Mouse (Mus musculus) urinary bladder, postnatal 25 days (tissue): ENCODE results near the gene Armt1.

Experiments used
- DNase-seq: peaks from one replicate; pipeline ENCODE4 v3.0.0; 2022; ENCODE audit warnings: low spot score

Gene Armt1

DNA sequence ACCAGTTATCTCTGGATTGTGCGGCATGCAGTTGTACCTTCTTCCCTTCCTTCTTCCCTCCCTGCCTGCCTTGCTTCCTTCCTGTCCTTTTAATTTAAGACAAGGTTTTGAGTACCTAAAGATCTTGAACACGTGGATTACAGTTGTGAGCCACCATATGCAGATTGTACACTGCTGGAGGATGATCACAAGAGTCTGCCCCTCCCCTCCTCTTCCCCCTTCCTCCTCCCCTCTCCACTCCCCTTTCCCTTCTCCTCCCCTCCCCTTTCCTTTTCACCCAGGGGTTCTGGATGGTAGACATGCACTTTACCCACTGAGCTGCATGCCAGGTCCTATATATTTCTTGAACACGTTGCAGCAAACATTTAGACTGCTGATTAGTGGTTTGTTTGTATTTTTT lies 3.1 kb downstream of the Armt1 start:
- no peak for DNase-seq

DNA sequence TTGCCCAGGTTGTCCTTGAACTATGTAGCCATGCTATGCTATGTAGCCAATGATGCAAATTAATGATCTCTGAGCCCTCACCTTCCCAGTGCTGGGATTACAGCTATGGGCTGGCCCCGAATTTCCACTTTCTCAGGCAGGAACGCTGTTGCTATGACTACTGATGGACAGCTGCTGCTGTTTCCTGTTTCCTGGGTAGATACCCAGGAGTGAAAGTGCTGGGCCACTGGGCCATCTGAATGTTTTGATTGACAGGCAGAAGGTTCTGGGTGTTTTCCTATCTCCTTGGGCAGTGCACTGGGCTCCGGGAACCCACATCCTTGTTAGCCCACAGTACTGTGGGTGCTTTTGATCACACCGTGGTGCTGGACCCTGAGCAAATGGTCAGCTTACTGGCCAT lies 24.1 kb downstream of the Armt1 start:
- no peak for DNase-seq

DNA sequence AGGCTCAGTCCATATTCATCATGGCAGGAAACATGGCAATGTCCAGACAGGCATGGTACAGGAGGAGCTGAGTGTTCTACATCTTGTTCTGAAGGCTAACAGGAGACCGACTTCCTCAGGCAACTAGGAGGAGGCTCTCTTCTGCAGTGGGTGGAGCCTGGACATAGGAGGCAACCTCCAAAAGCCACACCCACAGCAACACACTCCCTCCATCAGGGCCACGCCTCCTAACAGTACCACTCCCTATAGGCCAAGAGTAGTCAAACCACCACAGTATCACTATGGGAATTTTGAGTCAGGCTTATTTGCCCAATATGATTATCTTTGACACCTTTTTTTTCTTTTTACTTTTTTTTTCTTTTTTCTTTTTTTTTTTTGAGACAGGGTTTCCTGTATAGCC lies 27.9 kb downstream of the Armt1 start:
- DNase-seq: no peak

DNA sequence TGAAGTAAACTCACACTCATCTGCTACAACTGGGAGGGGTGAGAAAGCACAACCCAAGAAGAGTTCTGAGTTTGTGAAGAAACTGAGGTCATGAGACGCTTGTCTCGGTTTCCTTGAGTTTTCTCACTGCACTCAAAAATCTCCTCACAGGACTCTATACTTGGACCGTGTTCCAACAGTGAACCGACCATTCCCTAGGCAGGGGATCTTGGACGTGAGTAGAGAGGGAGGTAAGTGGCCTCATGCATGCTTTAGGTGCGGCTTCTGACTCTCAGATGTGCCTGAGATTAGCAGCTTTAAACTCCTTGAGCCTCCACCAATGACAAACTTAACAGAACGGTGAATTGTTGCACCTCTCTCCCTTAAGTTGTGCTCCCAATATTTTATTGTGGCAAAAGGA lies 33.5 kb downstream of the Armt1 start:
- DNase-seq: no peak

DNA sequence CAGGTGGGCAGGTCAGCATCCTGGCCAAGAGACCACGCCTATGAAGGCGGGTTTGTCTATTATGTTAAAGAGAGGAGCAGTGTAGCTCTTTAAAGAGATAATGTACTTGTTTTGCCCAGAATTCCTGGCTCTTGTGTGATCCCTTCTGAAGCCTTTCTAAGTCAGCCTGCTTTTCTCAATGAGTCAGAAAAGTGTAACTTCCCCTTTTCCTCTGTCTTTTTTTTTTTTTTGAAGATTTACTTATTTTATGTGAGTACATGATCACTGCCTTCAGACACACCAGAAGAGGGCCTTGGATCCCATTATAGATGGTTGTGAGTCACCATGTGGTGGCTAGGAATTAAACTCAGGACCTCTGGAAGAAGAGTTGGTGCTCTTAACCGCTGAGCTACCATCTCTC lies 37.1 kb downstream of the Armt1 start:
- no peak for DNase-seq

DNA sequence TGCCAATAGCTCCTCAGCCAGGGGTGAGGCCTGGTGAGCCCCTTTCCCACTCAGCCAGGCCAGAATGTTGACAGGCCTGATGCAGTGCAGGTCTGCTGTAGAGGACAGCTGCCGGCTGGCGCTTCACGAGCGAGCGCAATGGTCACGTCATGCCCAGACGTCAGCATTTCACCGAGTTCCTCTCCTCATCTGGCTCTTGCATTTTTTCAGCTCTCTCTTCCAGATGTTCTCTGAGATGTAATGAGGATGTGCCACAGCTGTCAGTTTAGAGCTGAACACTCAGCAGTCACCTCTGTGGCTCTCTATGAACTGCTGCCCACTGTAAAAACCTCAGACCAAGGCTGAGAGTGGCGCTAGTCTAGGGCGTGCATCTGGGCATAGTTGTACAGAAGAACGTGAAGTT lies 41.3 kb downstream of the Armt1 start:
- DNase-seq: no peak

DNA sequence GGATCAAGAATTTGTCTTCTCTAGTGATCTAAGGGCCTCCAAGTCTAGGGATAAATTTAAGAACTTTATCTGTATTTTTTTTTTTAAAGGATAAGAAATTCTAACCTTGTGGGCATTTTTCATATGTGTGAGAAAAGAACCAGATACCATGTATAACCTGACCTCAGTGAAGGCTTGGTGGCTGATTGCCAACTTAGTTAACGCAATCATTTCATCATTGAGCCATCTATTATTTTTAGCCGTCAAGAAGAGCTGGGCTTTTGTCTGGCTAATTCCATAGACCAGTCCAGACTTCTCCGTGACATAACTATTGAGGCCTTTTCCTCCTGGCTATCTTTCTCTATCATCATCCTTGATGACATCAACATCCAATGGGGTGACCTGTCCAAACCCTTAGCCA lies 43.2 kb downstream of the Armt1 start:
- DNase-seq: no peak

DNA sequence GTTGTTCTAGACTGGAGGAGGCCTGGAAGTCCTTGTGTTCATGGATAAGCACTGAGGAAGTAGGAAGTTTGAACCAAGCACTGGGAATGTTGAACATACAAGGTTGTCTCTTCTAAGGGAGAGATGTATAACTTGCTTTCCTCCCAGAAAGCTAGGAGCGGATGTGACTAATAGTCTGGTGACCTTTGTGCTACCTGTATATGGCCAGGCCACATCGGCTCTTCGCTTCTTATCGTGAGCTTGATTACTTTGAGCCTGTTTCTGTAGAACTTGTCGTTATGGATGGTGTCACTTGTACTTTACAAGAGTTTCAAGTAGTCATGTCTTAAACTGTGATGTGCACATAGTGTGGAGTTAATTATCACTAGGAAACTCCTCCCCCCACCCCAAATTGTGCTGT lies 44.3 kb downstream of the Armt1 start:
- no peak for DNase-seq

DNA sequence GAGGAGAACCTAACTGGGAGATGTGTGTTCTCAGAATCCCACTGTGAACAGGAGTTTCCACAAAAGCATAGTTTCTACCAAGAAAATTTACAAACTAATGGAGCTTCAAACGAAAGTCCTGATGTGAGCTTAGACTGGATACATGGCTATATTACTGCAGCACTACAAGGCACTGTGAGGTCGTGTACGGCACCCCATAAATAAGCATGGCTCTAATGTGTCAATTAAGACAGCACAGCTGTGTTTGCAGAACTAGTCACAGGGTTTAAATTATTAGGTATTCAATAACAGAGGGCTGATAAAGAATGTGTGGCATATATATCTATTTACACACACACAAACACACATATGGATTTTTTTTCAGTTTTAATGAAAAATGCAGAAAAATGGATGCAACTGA lies 48.7 kb downstream of the Armt1 start:
- no peak for DNase-seq

DNA sequence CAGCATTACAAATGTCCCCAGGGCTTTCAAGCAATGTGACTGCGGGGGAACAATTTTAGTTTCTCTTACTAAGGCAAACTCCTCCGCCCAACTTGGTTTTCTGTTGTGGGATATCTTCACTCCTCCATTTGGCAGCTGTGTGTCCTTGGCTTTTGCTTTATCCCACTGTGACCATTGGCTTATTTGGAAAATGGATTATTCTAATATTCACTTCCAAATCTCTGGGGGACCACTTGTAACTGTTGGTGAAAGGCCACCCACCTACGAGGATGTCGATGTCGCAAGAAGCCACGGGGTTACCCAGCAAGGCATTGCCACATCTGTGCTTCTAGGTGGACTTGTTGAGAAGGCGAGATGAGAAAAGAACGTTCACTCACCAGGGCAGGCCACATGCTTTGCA lies 49.4 kb downstream of the Armt1 start:
- DNase-seq: no peak

DNA sequence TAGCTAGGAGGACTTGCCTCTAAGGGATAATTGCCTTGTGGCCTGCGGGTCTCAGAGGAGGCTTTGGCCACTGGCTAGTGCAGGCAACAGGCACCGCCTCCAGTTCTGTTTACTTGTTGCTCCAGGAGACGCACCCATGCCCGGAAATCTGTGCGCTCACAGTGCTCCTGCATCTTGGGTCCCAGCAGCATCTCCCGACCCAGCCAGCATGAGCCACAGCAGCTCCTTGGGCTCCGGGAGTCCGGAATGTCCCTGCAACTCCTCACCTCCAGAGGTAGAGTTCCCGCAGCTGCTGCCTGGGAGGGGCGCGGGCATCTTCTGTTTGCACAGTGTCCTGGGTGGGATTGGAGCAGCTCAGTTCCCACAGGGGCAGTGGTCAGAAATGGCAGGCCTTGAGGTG lies 50.1 kb downstream of the Armt1 start, which contains the start of gene Ccdc170:
Gene Ccdc170, plus strand, starts transcription at position 148 of the 400 bp plus-strand sequence.
- DNase-seq: no peak

DNA sequence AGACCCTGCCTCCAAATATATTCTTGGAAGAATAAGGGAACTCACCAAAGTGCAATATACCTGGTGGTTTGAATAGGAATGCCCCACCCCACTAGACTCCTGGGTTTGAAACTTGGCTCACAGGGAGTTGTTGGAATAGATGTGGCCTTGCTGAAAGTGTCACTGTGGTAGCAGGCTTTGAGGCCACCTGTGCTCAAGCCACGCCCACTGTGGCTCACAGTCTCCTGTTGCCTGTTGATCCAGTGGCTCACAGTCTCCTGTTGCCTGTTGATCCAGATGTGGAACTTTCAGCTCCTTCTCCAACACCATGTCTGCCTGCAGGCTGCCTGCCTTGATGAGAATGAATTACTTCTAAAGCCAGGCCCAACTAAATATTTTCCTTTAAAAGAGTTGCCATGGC lies 51.6 kb downstream of the Armt1 start:
- DNase-seq: no peak

DNA sequence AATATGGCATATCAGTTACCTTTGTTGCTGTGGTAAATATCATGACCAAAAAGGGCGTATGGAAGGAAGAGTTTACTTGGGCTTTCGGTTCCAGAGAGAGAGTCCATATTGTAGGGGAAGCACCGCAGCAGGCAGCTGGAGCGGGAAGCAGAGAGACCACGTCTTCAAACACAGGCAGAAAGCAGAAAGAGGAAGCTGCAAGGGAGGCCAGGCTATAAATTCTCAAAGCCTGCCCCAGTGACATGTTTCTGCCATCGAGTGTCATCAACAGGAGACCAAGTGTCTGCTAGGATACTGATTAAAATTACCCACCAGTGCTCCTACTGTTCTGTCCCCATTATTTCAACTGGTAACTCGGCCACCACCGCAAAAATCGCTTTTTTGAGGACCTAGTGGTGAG lies 52.7 kb downstream of the Armt1 start:
- DNase-seq: no peak

DNA sequence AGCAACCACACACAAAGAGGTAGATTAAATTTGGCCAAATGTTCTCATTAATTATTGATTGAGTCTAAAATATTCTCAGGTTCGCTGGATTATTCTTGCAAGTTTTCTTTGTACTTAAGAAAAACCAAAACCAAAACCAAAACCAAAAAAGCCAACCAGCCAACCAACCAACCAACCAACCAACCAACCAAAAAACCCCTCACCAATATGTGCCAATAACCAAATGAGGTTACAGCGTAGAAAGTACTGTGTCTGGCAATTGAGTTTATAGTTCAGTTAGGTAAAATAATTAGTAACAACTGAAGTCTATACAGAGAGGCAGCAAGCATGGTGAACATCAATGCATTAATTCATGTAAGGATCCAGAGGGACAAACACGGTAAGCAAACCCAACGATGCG lies 57.6 kb downstream of the Armt1 start:
- DNase-seq: no peak

DNA sequence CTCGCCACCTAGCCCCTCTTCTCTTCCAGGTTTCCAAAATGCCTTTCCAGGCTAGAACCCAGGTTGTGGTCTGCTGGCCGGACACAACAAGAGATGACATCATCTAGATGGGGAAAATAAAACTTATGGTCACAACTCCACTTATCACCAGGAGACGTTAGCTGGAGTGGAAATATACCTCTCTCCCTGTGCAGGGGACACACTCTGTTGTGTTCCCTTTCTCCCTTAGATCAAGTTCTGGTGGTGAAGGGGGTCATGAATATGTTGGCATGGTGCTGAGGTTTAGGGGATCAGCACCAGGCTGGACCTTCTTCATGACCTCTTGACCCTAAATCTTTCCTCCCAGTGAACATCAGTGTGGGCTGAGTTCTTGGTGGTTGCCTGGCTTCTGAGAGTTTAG lies 59.0 kb downstream of the Armt1 start:
- no peak for DNase-seq

DNA sequence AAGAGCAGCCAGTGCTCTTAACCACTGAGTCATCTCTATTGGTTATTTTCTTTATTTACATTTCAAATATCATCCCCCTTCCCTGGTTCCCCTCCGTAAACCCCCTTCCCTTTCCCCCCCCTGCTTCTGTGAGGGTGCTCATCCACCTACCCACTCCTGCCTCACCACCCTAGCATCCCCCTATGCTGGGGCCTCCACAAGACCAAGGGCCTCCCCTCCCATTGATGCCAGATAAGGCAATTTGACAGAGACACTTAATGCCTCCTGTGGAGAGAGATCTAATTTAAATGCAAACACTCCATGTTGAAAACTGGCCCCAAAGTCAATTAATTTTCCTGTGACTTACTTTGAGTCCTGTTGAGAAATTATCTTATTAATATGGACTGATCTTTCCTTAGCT lies 59.8 kb downstream of the Armt1 start:
- no peak for DNase-seq

DNA sequence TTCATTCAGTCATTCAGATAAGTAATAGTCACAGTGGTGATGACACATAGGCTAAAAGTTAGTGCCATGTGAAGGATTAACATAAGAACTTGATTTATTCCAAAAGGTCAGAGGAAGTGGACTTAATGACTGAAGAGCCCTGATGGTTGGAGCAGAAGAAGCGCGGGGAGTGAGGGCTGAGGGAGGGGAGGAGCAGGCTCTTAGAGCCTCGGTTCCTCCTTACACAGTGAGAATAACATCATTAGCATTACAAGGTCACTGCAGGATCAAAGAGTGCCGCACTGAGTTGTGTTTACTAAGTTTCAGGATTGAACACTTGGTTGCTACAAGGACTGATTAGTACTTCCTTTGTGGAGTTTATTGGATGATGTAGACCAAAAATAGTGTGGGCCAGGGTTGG lies 60.6 kb downstream of the Armt1 start:
- DNase-seq: no peak

DNA sequence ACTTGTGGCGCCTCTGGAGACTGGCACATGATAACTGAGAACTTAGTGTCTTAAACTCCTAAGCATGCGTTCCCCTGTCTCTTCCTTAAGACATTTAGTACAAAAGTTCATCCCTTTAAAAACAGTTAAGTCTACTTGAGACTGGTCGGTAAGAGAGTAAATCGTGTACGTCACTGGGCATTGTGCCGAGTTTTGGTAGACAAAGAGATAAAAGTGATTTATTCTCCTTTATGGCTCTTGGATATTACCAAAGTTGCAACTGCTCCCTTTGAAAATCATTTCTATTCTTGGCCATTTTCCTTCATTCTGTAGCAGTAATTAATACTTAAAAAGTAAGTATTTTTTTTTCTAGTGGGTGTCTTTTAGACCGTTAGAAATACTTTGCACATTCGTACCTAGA lies 71.0 kb downstream of the Armt1 start:
- DNase-seq: no peak
